Mouse (Mus musculus) myocyte (in vitro differentiated cells): ENCODE measurements around the gene Pnck. TPM values are rescaled to one million over a fixed set of nuclear protein-coding genes. Genes with fewer than 3 reads are reported as not detected.

Experiments used
- H3K27me3 ChIP-seq: one replicate; pipeline ENCODE4 v1.6.1; 2011; ENCODE audit not compliant: control insufficient read depth, insufficient read depth, insufficient read length
- H3K36me3 ChIP-seq: one replicate; pipeline ENCODE4 v1.6.1; 2011; ENCODE audit not compliant: control insufficient read depth, insufficient read depth
- H3K4me2 ChIP-seq: one replicate; pipeline ENCODE4 v1.6.1; 2011; ENCODE audit warnings: low read depth, control low read depth
- H3K4me3 ChIP-seq: one replicate; pipeline ENCODE4 v1.5.1; 2011; ENCODE audit warnings: mild to moderate bottlenecking, control low read depth, moderate library complexity
- H3K79me2 ChIP-seq: one replicate; pipeline ENCODE4 v1.6.1; 2011; ENCODE audit not compliant: control insufficient read depth, insufficient read depth
- H3ac ChIP-seq: one replicate; pipeline ENCODE4 v1.6.1; 2011; ENCODE audit not compliant: control insufficient read depth, insufficient read length
- CEBPB ChIP-seq: IDR thresholded peaks from 2 replicates; pipeline ENCODE4 v1.6.1; 2011; ENCODE audit warnings: mild to moderate bottlenecking, moderate library complexity; ENCODE audit not compliant: poor library complexity, insufficient read depth, severe bottlenecking
- E2F4 ChIP-seq: IDR thresholded peaks from one replicate; pipeline ENCODE4 v1.6.1; 2011; ENCODE audit warnings: mild to moderate bottlenecking, control low read depth, moderate library complexity; ENCODE audit not compliant: insufficient read depth
- MAX ChIP-seq: IDR thresholded peaks from one replicate; pipeline ENCODE4 v1.6.1; 2011; ENCODE audit warnings: low read depth, mild to moderate bottlenecking, control low read depth
- MYOD1 ChIP-seq, 3 experiments: IDR thresholded peaks; one replicate each; pipeline ENCODE4 v1.6.1; 2011; ENCODE audit warnings: control low read depth in 2 of 3, low read depth in 2 of 3, mild to moderate bottlenecking in 2 of 3, moderate library complexity in 1 of 3; ENCODE audit not compliant: insufficient read length in 2 of 3, control insufficient read depth in 1 of 3
- MYOG ChIP-seq, 3 experiments: IDR thresholded peaks; one replicate each; pipeline ENCODE4 v1.6.1; 2011; ENCODE audit warnings: control low read depth in 2 of 3, low read depth in 2 of 3, mild to moderate bottlenecking in 2 of 3; ENCODE audit not compliant: insufficient read length in 2 of 3, control insufficient read depth in 1 of 3, insufficient read depth in 1 of 3
- POLR2A ChIP-seq: IDR thresholded peaks from one replicate; pipeline ENCODE4 v1.6.1; 2011; ENCODE audit warnings: low read depth, mild to moderate bottlenecking, control low read depth, moderate library complexity; ENCODE audit not compliant: insufficient read length
- POLR2AphosphoS2 ChIP-seq: IDR thresholded peaks from one replicate; pipeline ENCODE4 v1.6.1; 2011; ENCODE audit warnings: low read depth, control low read depth; ENCODE audit not compliant: insufficient read length
- REST ChIP-seq: IDR thresholded peaks from one replicate; pipeline ENCODE4 v1.6.1; 2011; ENCODE audit warnings: mild to moderate bottlenecking, control low read depth, moderate library complexity; ENCODE audit not compliant: insufficient read depth, insufficient read length
- SRF ChIP-seq: IDR thresholded peaks from one replicate; pipeline ENCODE4 v1.6.1; 2011; ENCODE audit warnings: low read depth; ENCODE audit not compliant: control insufficient read depth, insufficient read length
- TCF12 ChIP-seq: IDR thresholded peaks from one replicate; pipeline ENCODE4 v1.6.1; 2011; ENCODE audit warnings: mild to moderate bottlenecking, control low read depth; ENCODE audit not compliant: poor library complexity, insufficient read depth, severe bottlenecking
- TCF3 ChIP-seq: IDR thresholded peaks from one replicate; pipeline ENCODE4 v1.6.1; 2011; ENCODE audit warnings: low read depth, control low read depth; ENCODE audit not compliant: insufficient read length
- USF1 ChIP-seq: IDR thresholded peaks from one replicate; pipeline ENCODE4 v1.6.1; 2011; ENCODE audit warnings: low read depth, mild to moderate bottlenecking, control low read depth, moderate library complexity
- polyA plus RNA-seq: library from polyadenylated mRNA; unstranded; fragments of >200 nt; fragmentation: generic; extraction: Trizol; gene quantifications from one replicate; pipeline ENCODE4 v1.2.1, GENCODE M21; 2012; ENCODE audit warnings: missing spikeins

Gene Pnck
- polyA plus RNA-seq, 1 experiment, result 0.11 TPM

DNA sequence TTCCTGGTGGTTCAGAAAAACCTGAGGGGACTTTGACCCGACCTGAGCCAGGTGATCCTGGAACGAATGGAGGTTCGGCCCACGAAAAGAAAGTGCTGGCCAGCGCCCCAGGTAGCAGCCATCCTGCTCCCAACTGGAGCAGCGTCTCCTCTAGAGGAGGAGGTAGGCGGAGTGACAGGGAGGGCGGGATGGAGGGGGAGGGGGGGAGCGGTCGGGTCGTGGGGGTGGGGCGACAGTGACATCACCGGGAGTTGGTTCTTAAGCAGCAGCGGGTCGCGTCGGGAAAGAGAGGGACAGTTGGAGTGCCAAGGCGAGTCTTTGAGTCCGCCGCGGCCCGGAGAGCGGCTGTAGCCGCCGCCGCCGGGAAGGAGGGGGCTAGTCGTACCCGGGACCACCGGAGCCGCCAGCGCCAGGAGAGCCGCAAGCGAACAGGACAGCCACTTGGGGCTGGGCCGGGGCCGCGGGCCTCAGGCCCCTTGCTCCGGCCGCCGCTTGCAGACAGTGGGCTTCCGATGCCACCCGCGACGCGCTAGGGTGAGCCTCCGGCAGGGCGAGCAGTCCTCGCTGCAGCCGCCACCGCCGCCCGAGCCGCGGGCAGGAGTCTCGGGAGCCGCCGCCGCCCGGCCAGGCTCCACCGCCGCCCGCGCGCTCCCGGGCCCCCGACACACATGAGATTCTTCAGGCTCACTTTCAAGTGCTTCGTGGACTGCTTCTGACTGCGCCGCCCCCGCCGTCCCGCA, 13.1 kb upstream of the Pnck start, which contains the start of gene Slc6a8:
Gene Slc6a8 (plus strand): TSS at position 272 of the 740 bp plus-strand sequence.
- no peak for TF ChIP-seq SRF
- TF ChIP-seq E2F4, result no peak
- TF ChIP-seq POLR2AphosphoS2, result no peak
- no peak for TF ChIP-seq POLR2A
- TF ChIP-seq MYOD1 (IDR thresholded peaks at IDR 0.05; ENCODE audit: control insufficient read depth in 1 of 3, insufficient read length in 2 of 3, low read depth in 2 of 3), result no peak
- no peak for TF ChIP-seq CEBPB
- no peak for TF ChIP-seq REST
- Histone ChIP-seq H3K4me3 (peak within 1 kb of the TSS; percentile 44), H3K4me2 (peak within 1 kb of the TSS; percentile 82), H3ac (peak within 1 kb of the TSS; percentile 85), H3K27me3 (no peaks in the 10 kb centered on the region), H3K36me3 (no peaks in the 10 kb centered on the region), H3K79me2 (peaks cover 7% of the 10 kb centered on the region)

DNA sequence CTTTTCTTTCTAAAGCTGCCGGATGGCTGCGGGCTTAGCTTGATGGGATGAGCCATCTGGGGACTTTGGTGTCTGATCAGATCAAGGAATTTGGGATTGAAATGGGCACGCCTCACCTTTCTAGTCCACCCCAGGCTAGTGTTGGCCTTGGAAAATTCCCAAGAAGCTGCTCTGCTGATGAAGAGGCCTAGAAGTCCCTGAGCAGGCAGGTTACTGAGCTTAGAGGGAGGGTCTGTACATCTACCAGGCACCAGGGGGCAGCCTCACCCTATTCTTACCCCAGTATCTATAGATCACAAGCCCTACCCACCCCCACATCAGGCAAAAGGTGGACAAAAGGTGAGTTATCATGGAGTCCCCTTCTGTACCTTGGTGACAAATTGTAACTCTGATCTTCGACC, 12.1 kb upstream of the Pnck start:
- H3ac ChIP-seq, result no peak overlapping the region
- H3K27me3 ChIP-seq, result no peaks in the 10 kb centered on the region
- H3K4me3 ChIP-seq, result peak overlapping the region; percentile 44
- peaks cover 7% of the 10 kb centered on the region for H3K79me2 ChIP-seq
- TF ChIP-seq SRF, result no peak
- H3K4me2 ChIP-seq, result peak overlapping the region; percentile 82
- no peaks in the 10 kb centered on the region for H3K36me3 ChIP-seq

DNA sequence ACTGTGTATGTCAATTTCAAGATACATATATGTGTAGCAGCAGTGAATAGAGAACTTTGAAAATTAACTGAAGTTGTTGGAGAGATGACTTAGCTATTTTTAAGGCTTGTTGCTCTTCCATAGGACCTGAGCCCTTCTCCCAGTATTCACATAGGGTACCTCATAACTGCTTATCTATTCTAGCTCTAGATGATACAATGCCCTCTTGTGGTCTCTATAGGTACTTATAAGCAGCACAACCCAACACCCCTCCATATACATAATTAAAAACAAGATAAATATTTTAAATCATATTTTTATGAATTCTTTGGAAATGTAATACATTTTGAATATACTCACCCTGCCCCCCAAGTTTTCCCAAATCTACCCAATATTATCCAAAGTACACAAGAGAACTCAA, 3.2 kb upstream of the Pnck start:
- Histone ChIP-seq H3K79me2 (no peaks in the 10 kb centered on the region), H3K4me2 (no peak overlapping the region), H3K27me3 (peaks cover 8% of the 10 kb centered on the region), H3K36me3 (no peaks in the 10 kb centered on the region), H3ac (no peak overlapping the region), H3K4me3 (no peak overlapping the region)
- TF ChIP-seq TCF12, result no peak

DNA sequence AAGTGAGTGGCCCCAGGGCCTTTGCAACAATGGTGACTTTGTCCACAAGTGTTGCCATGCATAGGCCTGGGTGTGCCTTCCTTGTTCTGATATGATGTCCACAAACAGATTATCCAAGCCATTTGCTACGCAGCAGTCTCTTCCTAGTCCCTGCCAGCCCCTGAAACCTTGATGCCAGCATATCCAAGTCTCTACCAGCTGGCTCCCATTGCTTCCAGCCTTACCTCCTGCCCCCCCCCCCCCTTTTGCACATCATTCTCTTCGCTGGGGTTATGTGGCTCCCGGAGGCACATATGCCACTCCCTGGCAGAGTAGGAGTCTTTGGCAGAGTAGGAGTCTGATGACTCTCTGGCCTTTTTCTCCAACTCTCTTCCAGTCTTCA, 358 bp upstream of the Pnck start:
- no peaks in the 10 kb centered on the region for H3K79me2 ChIP-seq
- no peak for TF ChIP-seq MYOD1 (IDR thresholded peaks at IDR 0.05; ENCODE audit: control insufficient read depth in 1 of 3, insufficient read length in 2 of 3, low read depth in 2 of 3)
- H3K4me3 ChIP-seq, result no peak overlapping the region

DNA sequence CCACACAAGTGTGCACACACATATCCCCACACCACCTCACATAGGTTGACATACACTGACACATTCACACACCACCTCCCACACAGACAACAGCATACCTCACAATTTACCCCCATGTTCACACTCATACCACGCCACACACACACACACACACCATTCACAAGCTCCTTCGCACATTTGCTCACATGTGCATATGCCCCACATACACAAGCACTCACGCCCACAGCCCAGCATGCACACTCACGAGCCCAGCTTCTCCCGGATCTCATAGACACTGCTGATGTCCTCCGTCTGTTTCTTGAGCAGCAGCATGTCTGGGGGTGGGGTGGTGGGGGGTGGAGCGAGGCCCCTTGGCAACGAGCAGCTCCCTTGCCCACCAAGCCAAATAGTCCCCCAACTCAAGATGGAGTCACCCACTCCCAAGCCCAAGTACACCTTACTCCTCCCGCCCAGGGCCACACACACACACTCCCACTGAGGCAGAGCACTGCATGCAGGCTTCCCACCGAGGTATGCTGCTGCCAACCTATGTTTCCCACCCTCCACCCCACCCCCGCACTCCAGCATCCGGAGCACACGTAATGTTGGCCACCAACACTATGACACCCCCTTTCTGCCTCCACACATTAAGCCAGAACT, 862 bp downstream of the Pnck start:
- Histone ChIP-seq H3K36me3 (no peaks in the 10 kb centered on the region), H3ac (no peak overlapping the region), H3K27me3 (peaks cover 8% of the 10 kb centered on the region), H3K79me2 (no peaks in the 10 kb centered on the region), H3K4me3 (no peak overlapping the region), H3K4me2 (no peak overlapping the region)
- TF ChIP-seq MYOD1 (IDR thresholded peaks at IDR 0.05; ENCODE audit: control insufficient read depth in 1 of 3, insufficient read length in 2 of 3, low read depth in 2 of 3), result no peak
- no peak for TF ChIP-seq MAX

More for the DNA sequence above, 358 bp upstream of the Pnck start:
- Histone ChIP-seq H3K36me3 (no peaks in the 10 kb centered on the region), H3ac (no peak overlapping the region), H3K4me2 (no peak overlapping the region), H3K27me3 (peaks cover 8% of the 10 kb centered on the region)

DNA sequence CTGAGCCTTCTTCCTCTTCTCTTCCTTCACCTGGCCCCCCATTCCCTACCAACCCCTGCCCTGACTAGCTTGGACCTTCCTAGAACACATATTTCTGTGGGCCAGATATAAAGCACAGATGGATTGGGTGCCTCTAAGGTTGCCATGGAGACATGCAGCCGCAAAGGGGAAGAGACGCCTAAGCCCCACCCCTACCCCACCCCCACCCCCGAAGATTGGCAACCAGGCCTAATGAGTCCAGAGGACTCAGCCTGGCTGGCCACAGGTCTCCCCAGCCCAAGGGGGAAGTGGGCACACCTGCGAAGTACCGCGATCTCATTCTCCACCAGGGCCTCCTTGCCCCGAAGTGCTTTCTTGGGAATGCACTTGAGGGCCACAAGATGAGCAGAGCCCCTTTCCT, 1.5 kb downstream of the Pnck start:
- Histone ChIP-seq H3K4me3 (no peak overlapping the region), H3K27me3 (peaks cover 8% of the 10 kb centered on the region), H3K79me2 (no peaks in the 10 kb centered on the region), H3ac (no peak overlapping the region), H3K36me3 (no peaks in the 10 kb centered on the region), H3K4me2 (no peak overlapping the region)
- TF ChIP-seq POLR2A (no peak), TCF12 (no peak), MYOG (IDR thresholded peaks at IDR 0.05; ENCODE audit: control insufficient read depth in 1 of 3, insufficient read depth in 1 of 3, insufficient read length in 2 of 3, low read depth in 2 of 3) (no peak), MAX (no peak), REST (no peak), POLR2AphosphoS2 (no peak), TCF3 (no peak), USF1 (no peak), SRF (no peak), E2F4 (no peak), MYOD1 (IDR thresholded peaks at IDR 0.05; ENCODE audit: control insufficient read depth in 1 of 3, insufficient read length in 2 of 3, low read depth in 2 of 3) (no peak), CEBPB (no peak)
